Mouse (Mus musculus) embryonic facial prominence, embryonic 11.5 days (tissue): ENCODE data around the gene Ang. TPM values are rescaled to one million over a fixed set of nuclear protein-coding genes. Genes with fewer than 3 reads are reported as not detected.

ENCODE experiments used
- ATAC-seq: fragments of 200-750 bp; cut with Nextera tagmentation; replicated peaks from 2 replicates; pipeline ENCODE4 v1.8.0; 2017; ENCODE audit warnings: low read depth; ENCODE audit not compliant: insufficient number of reproducible peaks, low FRiP score, low TSS enrichment
- DNase-seq: peaks from one replicate; pipeline ENCODE4 v3.0.0-alpha.2; 2015; ENCODE audit warnings: low spot score
- H3K27ac ChIP-seq: fragments of 300-500 bp; sonication (generic); replicated peaks from 2 replicates; pipeline ENCODE4 v1.5.1; 2014; ENCODE audit warnings: mild to moderate bottlenecking, low read depth, low read length, control low read depth
- H3K27me3 ChIP-seq: fragments of 300-500 bp; sonication (generic); 2 replicates; pipeline ENCODE4 v1.6.1; 2014; ENCODE audit warnings: mild to moderate bottlenecking, low read length, moderate library complexity, mixed read lengths; ENCODE audit not compliant: control insufficient read depth, insufficient read depth
- H3K36me3 ChIP-seq: fragments of 300-500 bp; sonication (generic); replicated peaks from 2 replicates; pipeline ENCODE4 v1.6.1; 2014; ENCODE audit warnings: low read depth, mild to moderate bottlenecking, low read length, moderate library complexity, mixed read lengths; ENCODE audit not compliant: control insufficient read depth, insufficient read depth
- H3K4me1 ChIP-seq: fragments of 300-500 bp; sonication (generic); 2 replicates; pipeline ENCODE4 v1.6.1; 2014; ENCODE audit warnings: low read length, mixed read lengths; ENCODE audit not compliant: control insufficient read depth, insufficient read depth
- H3K4me2 ChIP-seq: fragments of 300-500 bp; sonication (generic); 2 replicates; pipeline ENCODE4 v1.6.1; 2014; ENCODE audit warnings: low read depth, mild to moderate bottlenecking, control low read depth, low read length, moderate library complexity
- H3K4me3 ChIP-seq: fragments of 300-500 bp; sonication (generic); 2 replicates; pipeline ENCODE4 v1.5.1; 2014; ENCODE audit warnings: low read depth, low read length, control low read depth
- H3K9ac ChIP-seq: fragments of 300-500 bp; sonication (generic); replicated peaks from 2 replicates; pipeline ENCODE4 v1.6.1; 2014; ENCODE audit warnings: mild to moderate bottlenecking, control low read depth, low read length
- H3K9me3 ChIP-seq: fragments of 300-500 bp; sonication (generic); replicated peaks from 2 replicates; pipeline ENCODE4 v1.6.1; 2016; ENCODE audit warnings: mild to moderate bottlenecking, low read length, inconsistent platforms, mixed read lengths; ENCODE audit not compliant: control insufficient read depth
- WGBS: fragments of 180-500 bp; shearing (Covaris S2); extraction: QIAGEN DNeasy Blood & Tissue Kit; methylation state at CpG from one replicate; pipeline ENCODE4 v1.1.7; 2014; 5-methylcytosine and 5-hydroxymethylcytosine counted together
- polyA plus RNA-seq: library from polyadenylated mRNA; unstranded; fragments of >200 nt; fragmentation: Nextera tagmentation; extraction: Ambion mirVana; gene quantifications from 2 replicates; pipeline ENCODE4 v1.2.1, GENCODE M21; 2014

The Ang gene
- 2.2 and 2.6 TPM in 2 replicates for polyA plus RNA-seq

GRCm38 (mm10) chr14:51090921-51091900 lies at the start of gene Ang, which contains the start of gene Rnase4:
Gene Ang, plus strand, starts transcription at chr14:51091150.
Gene Rnase4, plus strand, starts transcription at chr14:51091077.
- ATAC-seq = 0 out of 2 replicates have a peak, but pooled peaks have one; percentile 14
- 9% methylated on average over 33 of the region's 33 CpGs for WGBS

GRCm38 (mm10) chr14:51041769-51042168 lies 49.2 kb upstream of the Ang start, which contains the start of gene Rnase9:
Gene Rnase9, minus strand, starts transcription at chr14:51041869.
- H3K9ac ChIP-seq = no peak within 1 kb of the TSS
- H3K4me1 ChIP-seq = no peaks in the 10 kb centered on the region
- DNase-seq (no peak), ATAC-seq (no peak)
- H3K4me2 ChIP-seq = no peak within 1 kb of the TSS
- WGBS = 71% methylated on average over 6 of the region's 6 CpGs
- no peaks in the 10 kb centered on the region for H3K9me3 ChIP-seq
- H3K36me3 ChIP-seq = no peaks in the 10 kb centered on the region
- no peaks in the 10 kb centered on the region for H3K27me3 ChIP-seq
- no peak within 1 kb of the TSS for H3K27ac ChIP-seq
- no peak within 1 kb of the TSS for H3K4me3 ChIP-seq

More at GRCm38 (mm10) chr14:51090921-51091900, at the start of gene Ang, which contains the start of gene Rnase4:
- Histone ChIP-seq H3K9ac (peak within 1 kb of the TSS; percentile 58), H3K27me3 (no peaks in the 10 kb centered on the region), H3K4me2 (peak within 1 kb of the TSS; percentile 70), H3K27ac (peak within 1 kb of the TSS; percentile 71), H3K4me1 (no peaks in the 10 kb centered on the region), H3K4me3 (peak within 1 kb of the TSS; percentile 64), H3K36me3 (no peaks in the 10 kb centered on the region), H3K9me3 (no peaks in the 10 kb centered on the region)
- DNase-seq = peak; percentile 67

DNA sequence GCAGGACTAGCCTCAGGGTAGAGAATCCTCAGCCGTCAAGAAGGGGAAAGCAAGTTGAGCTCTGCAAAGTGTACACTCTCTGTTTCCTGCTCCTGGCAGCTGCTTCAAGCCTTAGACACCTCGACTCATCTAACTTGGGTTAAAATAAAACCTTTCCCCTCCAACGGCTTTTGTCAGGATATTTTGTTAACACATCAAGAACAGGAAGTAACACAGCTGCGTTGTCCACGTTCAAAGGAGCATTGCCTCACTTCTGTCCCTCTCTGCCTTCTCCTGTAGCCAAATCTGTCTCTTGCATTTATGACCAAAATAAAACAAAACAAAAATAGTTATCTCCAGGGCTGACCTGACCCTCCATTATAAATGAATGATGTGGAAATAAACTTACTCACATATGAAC lies 43.1 kb upstream of the Ang start:
- ATAC-seq (no peak), DNase-seq (no peak)
- no peak overlapping the region for H3K4me3 ChIP-seq
- no peaks in the 10 kb centered on the region for H3K36me3 ChIP-seq
- H3K9ac ChIP-seq = no peak overlapping the region
- no peak overlapping the region for H3K4me2 ChIP-seq
- no peaks in the 10 kb centered on the region for H3K27me3 ChIP-seq
- WGBS = 38% methylated on average over 5 of the region's 5 CpGs
- no peaks in the 10 kb centered on the region for H3K4me1 ChIP-seq
- no peak overlapping the region for H3K27ac ChIP-seq
- H3K9me3 ChIP-seq = no peaks in the 10 kb centered on the region

DNA sequence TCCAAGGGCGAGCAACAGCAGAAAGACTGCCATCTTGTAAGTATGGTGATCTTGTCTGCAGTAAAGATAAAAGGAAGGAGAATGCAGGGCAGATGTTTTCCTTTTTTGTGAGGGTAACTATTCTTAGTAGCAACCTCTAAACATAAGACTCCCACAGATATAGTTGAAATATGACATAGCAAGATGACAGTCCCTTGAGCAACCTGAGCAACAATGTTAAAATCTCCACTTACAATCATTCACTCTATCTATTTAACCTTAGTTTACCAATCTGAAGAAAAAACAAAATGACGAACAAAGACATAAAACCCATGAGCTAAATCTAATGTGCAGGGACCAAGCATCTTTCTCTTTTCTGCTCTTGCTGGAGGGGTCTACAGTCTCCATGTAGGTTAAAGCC lies 40.9 kb upstream of the Ang start, which contains the start of gene Rnase11:
Gene Rnase11 (minus strand): TSS at position 101 of the 400 bp plus-strand sequence.
- Histone ChIP-seq H3K27ac (no peak within 1 kb of the TSS), H3K4me1 (no peaks in the 10 kb centered on the region), H3K9ac (no peak within 1 kb of the TSS), H3K36me3 (no peaks in the 10 kb centered on the region), H3K9me3 (no peaks in the 10 kb centered on the region), H3K4me2 (no peak within 1 kb of the TSS), H3K27me3 (no peaks in the 10 kb centered on the region), H3K4me3 (no peak within 1 kb of the TSS)
- DNase-seq = no peak
- 86% methylated on average over 2 of the region's 2 CpGs for WGBS
- no peak for ATAC-seq

- ATAC-seq = no peak
- DNase-seq = no peak
- no peak overlapping the region for H3K4me3 ChIP-seq
- 58% methylated on average over 5 of the region's 5 CpGs for WGBS
- no peak overlapping the region for H3K27ac ChIP-seq
- no peak overlapping the region for H3K4me2 ChIP-seq
- H3K9me3 ChIP-seq = no peaks in the 10 kb centered on the region
- no peak overlapping the region for H3K9ac ChIP-seq
- H3K4me1 ChIP-seq = no peaks in the 10 kb centered on the region
- H3K27me3 ChIP-seq = no peaks in the 10 kb centered on the region
- H3K36me3 ChIP-seq = no peaks in the 10 kb centered on the region
These were observed 39.0 kb upstream of the Ang start for GRCm38 (mm10) chr14:51051941-51052340.

GRCm38 (mm10) chr14:51053176-51053575 lies 37.8 kb upstream of the Ang start:
- Histone ChIP-seq H3K4me3 (no peak overlapping the region), H3K27ac (no peak overlapping the region)

GRCm38 (mm10) chr14:51054243-51055237 lies 36.4 kb upstream of the Ang start:
- Histone ChIP-seq H3K4me3 (no peak overlapping the region), H3K27ac (no peak overlapping the region), H3K9me3 (no peaks in the 10 kb centered on the region), H3K36me3 (no peaks in the 10 kb centered on the region), H3K27me3 (no peaks in the 10 kb centered on the region), H3K4me2 (no peak overlapping the region), H3K9ac (no peak overlapping the region), H3K4me1 (no peaks in the 10 kb centered on the region)
- 40% methylated on average over 13 of the region's 13 CpGs for WGBS
- no peak for ATAC-seq
- DNase-seq = no peak

More at GRCm38 (mm10) chr14:51053176-51053575, 37.8 kb upstream of the Ang start:
- Histone ChIP-seq H3K36me3 (no peaks in the 10 kb centered on the region), H3K9ac (no peak overlapping the region), H3K4me2 (no peak overlapping the region), H3K9me3 (no peaks in the 10 kb centered on the region), H3K27me3 (no peaks in the 10 kb centered on the region), H3K4me1 (no peaks in the 10 kb centered on the region)
- WGBS = 60% methylated on average over 5 of the region's 5 CpGs
- no peak for ATAC-seq
- no peak for DNase-seq
